In genomic region chr6:39871381-39872305, GRCm38 (mm10) we compare ENCODE assay signal across 8 mouse cellular contexts. TPM values are rescaled to one million over a fixed set of nuclear protein-coding genes. Genes with fewer than 3 reads are reported as not detected.
DNase-seq lines count a peak whose midpoint lies in the region; ATAC-seq and TF ChIP-seq lines count a peak whose summit lies in the region.

No protein-coding gene starts in this region.

- no peaks in the 10 kb centered on the region for H3K36me3 ChIP-seq in E14TG2a.4 (ENCODE audit: insufficient read depth, low read length)
- H3K36me3 ChIP-seq in forebrain, embryonic 15.5 days: no peaks in the 10 kb centered on the region
- no peaks in the 10 kb centered on the region for H3K36me3 ChIP-seq in heart, postnatal 0 days (replicated peaks; ENCODE audit: control insufficient read depth, insufficient read depth, low read length)
- H3K36me3 ChIP-seq in liver, embryonic 11.5 days (ENCODE audit: control insufficient read depth, insufficient read depth, low read length): no peaks in the 10 kb centered on the region
- no peaks in the 10 kb centered on the region for H3K36me3 ChIP-seq in neural tube, embryonic 13.5 days

- H3K4me3 ChIP-seq in E14TG2a.4 (replicated peaks; ENCODE audit: low read length): peak overlapping the region; percentile 84
- H3K4me3 ChIP-seq in forebrain, embryonic 15.5 days: peak overlapping the region; percentile 72
- peak overlapping the region; percentile 54 for H3K4me3 ChIP-seq in heart, postnatal 0 days (ENCODE audit: low read depth, low read length)
- peak overlapping the region; percentile 47 for H3K4me3 ChIP-seq in liver, embryonic 11.5 days (ENCODE audit: low read depth, low read length)
- peak overlapping the region; percentile 83 for H3K4me3 ChIP-seq in neural tube, embryonic 13.5 days

- H3K9ac ChIP-seq in forebrain, embryonic 15.5 days (replicated peaks): peak overlapping the region; percentile 73
- H3K9ac ChIP-seq in heart, postnatal 0 days (replicated peaks; ENCODE audit: low read depth, low read length): peak overlapping the region; percentile 7; the same call in 1 of the 2 replicates
- no peak overlapping the region for H3K9ac ChIP-seq in liver, embryonic 11.5 days (ENCODE audit: low read depth, low read length)
- peak overlapping the region; percentile 88 for H3K9ac ChIP-seq in neural tube, embryonic 13.5 days

- peak overlapping the region; percentile 81 for H3K4me2 ChIP-seq in forebrain, embryonic 15.5 days (replicated peaks)
- peak overlapping the region; percentile 81 for H3K4me2 ChIP-seq in heart, postnatal 0 days (ENCODE audit: low read depth, low read length)
- peak overlapping the region; percentile 78 for H3K4me2 ChIP-seq in liver, embryonic 11.5 days
- H3K4me2 ChIP-seq in neural tube, embryonic 13.5 days: peak overlapping the region; percentile 83

- H3K4me1 ChIP-seq in E14TG2a.4 (replicated peaks; ENCODE audit: low read depth, low read length): peaks cover 37% of the 10 kb centered on the region
- H3K4me1 ChIP-seq in forebrain, embryonic 15.5 days: peaks cover 32% of the 10 kb centered on the region
- H3K4me1 ChIP-seq in heart, postnatal 0 days (ENCODE audit: control insufficient read depth, insufficient read depth): peaks cover 16% of the 10 kb centered on the region; the same call in 1 of the 2 replicates
- H3K4me1 ChIP-seq in liver, embryonic 11.5 days (replicated peaks; ENCODE audit: control insufficient read depth, insufficient read depth, low read length): 0 out of 2 replicates have a peak, but pooled peaks cover 7% of the 10 kb centered on the region
- H3K4me1 ChIP-seq in neural tube, embryonic 13.5 days (replicated peaks): peaks cover 34% of the 10 kb centered on the region

- H3K27ac ChIP-seq in forebrain, embryonic 15.5 days (replicated peaks): peak overlapping the region; percentile 95
- no peak overlapping the region for H3K27ac ChIP-seq in heart, postnatal 0 days (ENCODE audit: low read depth)
- no peak overlapping the region for H3K27ac ChIP-seq in liver, embryonic 11.5 days (ENCODE audit: low read depth, low read length)
- peak overlapping the region; percentile 98 for H3K27ac ChIP-seq in neural tube, embryonic 13.5 days (replicated peaks)

- WGBS in forebrain, embryonic 15.5 days: under 1% methylated on average over 71 of the region's 71 CpGs
- WGBS in heart, postnatal 0 days: under 1% methylated on average over 70 of the region's 71 CpGs
- WGBS in liver, embryonic 11.5 days: 2% methylated on average over 66 of the region's 71 CpGs
- WGBS in neural tube, embryonic 13.5 days: under 1% methylated on average over 71 of the region's 71 CpGs

- H3K27me3 ChIP-seq in E14TG2a.4 (ENCODE audit: insufficient read depth, low read length): peaks cover 75% of the 10 kb centered on the region
- H3K27me3 ChIP-seq in forebrain, embryonic 15.5 days: no peaks in the 10 kb centered on the region
- peaks cover 61% of the 10 kb centered on the region for H3K27me3 ChIP-seq in heart, postnatal 0 days (ENCODE audit: control insufficient read depth, insufficient read depth, low read length)
- peaks cover 62% of the 10 kb centered on the region for H3K27me3 ChIP-seq in liver, embryonic 11.5 days (replicated peaks; ENCODE audit: control insufficient read depth, insufficient read depth, low read length)
- no peaks in the 10 kb centered on the region; the same call in none of the 2 replicates for H3K27me3 ChIP-seq in neural tube, embryonic 13.5 days

- no peaks in the 10 kb centered on the region for H3K9me3 ChIP-seq in E14TG2a.4 (ENCODE audit: low read length)
- no peaks in the 10 kb centered on the region for H3K9me3 ChIP-seq in forebrain, embryonic 15.5 days
- H3K9me3 ChIP-seq in heart, postnatal 0 days (replicated peaks; ENCODE audit: control insufficient read depth, low read length): no peaks in the 10 kb centered on the region
- no peaks in the 10 kb centered on the region for H3K9me3 ChIP-seq in liver, embryonic 11.5 days (ENCODE audit: control insufficient read depth, low read length)
- no peaks in the 10 kb centered on the region for H3K9me3 ChIP-seq in neural tube, embryonic 13.5 days

- peak; percentile 90 for DNase-seq in cerebellum, adult 11-12 months
- DNase-seq in heart, postnatal 0 days (ENCODE audit: low spot score): peak; percentile 41
- DNase-seq in kidney, postnatal 25 days: peak; percentile 46 to 67
- DNase-seq in liver, embryonic 11.5 days (ENCODE audit: low spot score): peak; percentile 56
- peak; percentile 14 for DNase-seq in urinary bladder, postnatal 10 days (ENCODE audit: low spot score)

- peak; percentile 74 for ATAC-seq in forebrain, embryonic 15.5 days (replicated peaks)
- peak; percentile 80 for ATAC-seq in heart, postnatal 0 days (ENCODE audit: insufficient read depth, low read depth)
- peak; percentile 68 for ATAC-seq in liver, embryonic 11.5 days (replicated peaks; ENCODE audit: low FRiP score)
- peak; percentile 79 for ATAC-seq in neural tube, embryonic 13.5 days (ENCODE audit: low read depth)

- TF ChIP-seq CTCF in E14TG2a.4 (conservative IDR thresholded peaks at IDR 0.05; ENCODE audit: low read length): no peak
- TF ChIP-seq CTCF in heart, postnatal 0 days (IDR thresholded peaks at IDR 0.05; ENCODE audit: low read depth): 0 out of 2 replicates have a peak, but pooled peaks have one; percentile 5

- TF ChIP-seq EP300 in heart, postnatal 0 days (IDR thresholded peaks at IDR 0.05; ENCODE audit: low read depth): no peak

RNA-seq across cellular contexts. Expression of gene Tmem178b, which starts 1.4 kb away (rescaled TPM):
- polyA plus RNA-seq in forebrain, embryonic 15.5 days (2015; fragmentation: Nextera tagmentation; extraction: Ambion mirVana): 23.8 and 28.6 TPM in 2 replicates
- not detected in 2 replicates for total RNA-seq in heart, postnatal 0 days (2014; rRNA removed; ENCODE audit: low replicate concordance)
- 0.04 and 0.07 TPM in 2 replicates for polyA plus RNA-seq in heart, postnatal 0 days (2015; fragmentation: Nextera tagmentation; extraction: Ambion mirVana)
- 0.15 TPM in 1 of 2 replicates, not detected in the other for polyA plus RNA-seq in liver, embryonic 11.5 days (2014; fragmentation: Nextera tagmentation; extraction: Ambion mirVana)
- polyA plus RNA-seq in neural tube, embryonic 13.5 days (2015; fragmentation: Nextera tagmentation; extraction: Ambion mirVana): 24.7 and 26.7 TPM in 2 replicates

Comparison
In these comparisons a context has a peak if more than half of its experiments do, and no peak if none do; other contexts are left out.
1. DNase-seq: peak in every context shown above with its lines; median percentile 90 in cerebellum, adult 11-12 months; 56 in kidney, postnatal 25 days; 56 in liver, embryonic 11.5 days; 41 in heart, postnatal 0 days; 14 in urinary bladder, postnatal 10 days.
2. H3K27ac ChIP-seq: peak in forebrain, embryonic 15.5 days (single experiment) and neural tube, embryonic 13.5 days (single experiment); none in heart, postnatal 0 days (single experiment) and liver, embryonic 11.5 days (single experiment).
3. RNA of gene Tmem178b, which starts 1.4 kb away (polyA plus RNA-seq): 23.8 to 28.6 TPM in forebrain, embryonic 15.5 days and 24.7 to 26.7 TPM in neural tube, embryonic 13.5 days; 0.15 TPM in liver, embryonic 11.5 days and 0.04 to 0.07 TPM in heart, postnatal 0 days; every median in the first group is over 10 times any median in the second.
4. Peak in every context shown above with its lines, with median percentiles within 50 percentile points of each other: H3K4me3 ChIP-seq, ATAC-seq and H3K4me2 ChIP-seq.